Mouse (Mus musculus): ENCODE data around the gene 1500009L16Rik.

GRCm38 (mm10) chr10:83807251-83807650 lies 84.6 kb downstream of the 1500009L16Rik start:
- no peak for TF ChIP-seq CTCF (conservative IDR thresholded peaks at IDR 0.05; ENCODE audit: insufficient read depth, insufficient read length, low read depth, low read length)
- no peak for TF ChIP-seq POLR2A (IDR thresholded peaks at IDR 0.05; ENCODE audit: low read depth, low read length)
